Mouse (Mus musculus) liver, embryonic 14.5 days (tissue): ENCODE results near the gene Mmrn2. TPM values are rescaled to one million over a fixed set of nuclear protein-coding genes. Genes with fewer than 3 reads are reported as not detected.

ENCODE experiments used
- ATAC-seq: fragments of 200-750 bp; cut with Nextera tagmentation; 2 replicates; pipeline ENCODE4 v1.8.0; 2017; ENCODE audit warnings: moderate number of reproducible peaks, mild to moderate bottlenecking, moderate library complexity; ENCODE audit not compliant: insufficient read depth
- DNase-seq, 3 experiments: peaks; one replicate each; pipeline ENCODE4 v3.0.0-alpha.2; 2012 to 2013; ENCODE audit warnings: low read depth in 3 of 3, low spot score in 3 of 3
- H3K27ac ChIP-seq: fragments of 300-500 bp; sonication (generic); 2 replicates; pipeline ENCODE4 v1.5.1; 2014; ENCODE audit warnings: moderate library complexity, mild to moderate bottlenecking, control low read depth, inconsistent platforms
- H3K27me3 ChIP-seq: fragments of 300-500 bp; sonication (generic); 2 replicates; pipeline ENCODE4 v1.6.1; 2014; ENCODE audit warnings: mild to moderate bottlenecking, low read length, moderate library complexity; ENCODE audit not compliant: control insufficient read depth, insufficient read depth
- H3K36me3 ChIP-seq: fragments of 300-500 bp; sonication (generic); replicated peaks from 2 replicates; pipeline ENCODE4 v1.6.1; 2014; ENCODE audit warnings: low read depth; ENCODE audit not compliant: control insufficient read depth, insufficient read depth
- H3K4me1 ChIP-seq, 2 experiments: fragments of 200-500 bp in 1 of 2; fragments of 300-500 bp in 1 of 2; sonication (generic) in 1 of 2; replicated peaks; 2 replicates each; pipeline ENCODE4 v1.6.1; 2012 to 2014; ENCODE audit warnings: antibody characterized with exemption in 1 of 2, inconsistent platforms in 1 of 2, low read length in 1 of 2; ENCODE audit not compliant: control insufficient read depth in 2 of 2, insufficient read depth in 2 of 2
- H3K4me2 ChIP-seq: fragments of 300-500 bp; sonication (generic); 2 replicates; pipeline ENCODE4 v1.6.1; 2014; ENCODE audit warnings: low read depth, mild to moderate bottlenecking, control low read depth, moderate library complexity
- H3K4me3 ChIP-seq, 2 experiments: fragments of 200-500 bp in 1 of 2; fragments of 300-500 bp in 1 of 2; sonication (generic) in 1 of 2; 2 replicates each; pipeline ENCODE4 v1.5.1; 2012 to 2014; ENCODE audit warnings: low read depth in 2 of 2, low read length in 2 of 2, mild to moderate bottlenecking in 2 of 2, control low read depth in 1 of 2, inconsistent platforms in 1 of 2, moderate library complexity in 1 of 2; ENCODE audit not compliant: insufficient read depth in 1 of 2
- H3K9ac ChIP-seq: fragments of 300-500 bp; sonication (generic); replicated peaks from 2 replicates; pipeline ENCODE4 v1.6.1; 2014; ENCODE audit warnings: mild to moderate bottlenecking, control low read depth, moderate library complexity
- H3K9me3 ChIP-seq: fragments of 300-500 bp; sonication (generic); 2 replicates; pipeline ENCODE4 v1.6.1; 2016; ENCODE audit warnings: low read length, mixed read lengths; ENCODE audit not compliant: control insufficient read depth
- CTCF ChIP-seq: IDR thresholded peaks from 2 replicates; pipeline ENCODE4 v1.5.1; 2016; ENCODE audit warnings: antibody characterized with exemption, low read depth, control low read depth
- EP300 ChIP-seq: IDR thresholded peaks from 2 replicates; pipeline ENCODE4 v1.6.1; 2016; ENCODE audit warnings: antibody characterized with exemption, low read depth
- WGBS: fragments of 180-500 bp; shearing (Covaris S2); extraction: QIAGEN DNeasy Blood & Tissue Kit; methylation state at CpG from one replicate; pipeline ENCODE4 v1.1.7; 2014; ENCODE audit not compliant: insufficient replicate concordance; 5-methylcytosine and 5-hydroxymethylcytosine counted together
- polyA plus RNA-seq, 2 experiments: library from polyadenylated mRNA; depleted of rRNA in 1 of 2; stranded (reverse) in 1 of 2; unstranded in 1 of 2; fragments of >200 nt; fragmentation: Nextera tagmentation in 1 of 2; extraction: Ambion mirVana in 1 of 2; gene quantifications; 2 replicates each; pipeline versions ENCODE4 v1.2.1 to v1.2.3; 2012 to 2014

The Mmrn2 gene
- polyA plus RNA-seq, 2 experiments: 1.0 to 1.3 TPM

DNA sequence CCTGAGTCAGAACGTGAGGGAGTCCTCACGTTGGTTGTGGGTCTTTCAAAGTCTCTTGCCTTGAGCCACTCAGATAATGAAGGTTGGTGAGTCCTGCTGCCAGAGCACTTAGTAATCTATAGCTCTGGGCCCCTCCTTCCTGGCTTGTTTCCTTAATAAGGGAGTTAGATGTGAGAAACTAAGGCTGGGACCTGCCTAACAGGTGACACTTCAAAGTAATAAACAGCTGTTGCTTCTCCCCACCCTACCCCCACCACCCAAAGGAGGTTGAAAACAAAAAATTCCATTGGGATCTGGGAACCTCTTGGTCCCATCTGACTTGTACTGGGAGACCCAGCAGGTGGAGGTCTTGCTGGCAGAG lies 10.1 kb upstream of the Mmrn2 start:
- WGBS: 71% methylated on average over 2 of the region's 2 CpGs
- no peak overlapping the region for H3K4me2 ChIP-seq
- TF ChIP-seq CTCF (no peak), EP300 (no peak)
- H3K36me3 ChIP-seq: no peaks in the 10 kb centered on the region
- no peak overlapping the region for H3K4me3 ChIP-seq
- H3K27ac ChIP-seq: no peak overlapping the region
- H3K27me3 ChIP-seq: no peaks in the 10 kb centered on the region
- H3K9me3 ChIP-seq: no peaks in the 10 kb centered on the region
- ATAC-seq (no peak), DNase-seq (no peak)
- H3K9ac ChIP-seq: no peak overlapping the region
- H3K4me1 ChIP-seq: 0 out of 4 replicates have a peak, but pooled peaks cover 0 to 3% of the 10 kb centered on the region in 2 experiments

DNA sequence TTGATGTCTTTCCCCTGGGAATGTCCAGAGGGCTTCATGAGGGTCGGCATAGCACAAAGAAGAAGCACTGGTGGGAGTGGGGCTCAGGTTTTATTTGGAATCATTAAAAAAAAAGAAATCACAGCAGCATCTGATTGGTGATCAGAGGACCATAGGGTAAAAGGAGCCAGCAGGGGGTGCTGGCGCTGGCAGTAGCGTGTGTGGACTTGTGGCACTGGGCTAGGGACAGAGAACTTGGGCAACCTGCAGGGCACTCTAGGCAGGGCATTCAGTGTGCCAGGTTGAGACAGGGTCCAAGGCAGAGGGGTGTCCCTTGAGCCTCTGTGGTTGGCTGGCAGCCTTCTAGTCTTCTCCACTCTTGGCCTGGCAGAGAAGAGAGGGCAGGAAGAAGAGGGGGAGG lies 5.1 kb upstream of the Mmrn2 start:
- TF ChIP-seq EP300: no peak
- TF ChIP-seq CTCF: peak; percentile 26
- no peaks in the 10 kb centered on the region for H3K4me1 ChIP-seq
- H3K4me2 ChIP-seq: no peak overlapping the region
- H3K27me3 ChIP-seq: no peaks in the 10 kb centered on the region
- no peaks in the 10 kb centered on the region for H3K9me3 ChIP-seq
- no peak overlapping the region for H3K4me3 ChIP-seq
- ATAC-seq (no peak), DNase-seq (no peak)
- no peak overlapping the region for H3K27ac ChIP-seq
- no peaks in the 10 kb centered on the region for H3K36me3 ChIP-seq
- 40% methylated on average over 3 of the region's 3 CpGs for WGBS
- no peak overlapping the region for H3K9ac ChIP-seq

GRCm38 (mm10) chr14:34370921-34371320 lies 4.3 kb upstream of the Mmrn2 start:
- no peak overlapping the region for H3K4me2 ChIP-seq
- H3K9me3 ChIP-seq: no peaks in the 10 kb centered on the region
- H3K4me3 ChIP-seq: no peak overlapping the region
- H3K9ac ChIP-seq: no peak overlapping the region
- no peak for ATAC-seq
- DNase-seq: no peak
- no peaks in the 10 kb centered on the region for H3K4me1 ChIP-seq
- no peak overlapping the region for H3K27ac ChIP-seq
- H3K36me3 ChIP-seq: no peaks in the 10 kb centered on the region
- no peak for TF ChIP-seq CTCF
- H3K27me3 ChIP-seq: no peaks in the 10 kb centered on the region
- WGBS: 51% methylated on average over 3 of the region's 3 CpGs

DNA sequence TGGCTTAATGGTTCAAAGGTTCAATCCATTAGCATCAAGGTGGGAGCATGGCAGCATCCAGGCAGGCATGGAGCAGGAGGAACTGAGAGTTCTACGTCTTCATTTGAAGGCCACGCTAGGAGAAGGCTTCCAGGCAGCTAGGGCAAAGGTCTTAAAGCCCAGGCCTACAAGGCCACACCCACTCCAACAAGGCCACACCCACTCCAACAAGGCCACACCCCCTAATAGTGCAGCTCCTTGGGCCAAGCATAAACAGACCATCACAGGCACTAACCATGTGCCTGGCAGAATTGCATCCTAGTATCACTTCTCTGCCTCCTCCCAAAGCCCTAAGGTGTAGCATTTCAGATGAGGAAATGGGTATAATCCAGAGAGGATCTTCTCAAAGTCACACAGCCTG lies 3.5 kb upstream of the Mmrn2 start:
- no peaks in the 10 kb centered on the region for H3K9me3 ChIP-seq
- H3K36me3 ChIP-seq: no peaks in the 10 kb centered on the region
- WGBS: 60% methylated on average over 2 of the region's 2 CpGs
- no peaks in the 10 kb centered on the region for H3K4me1 ChIP-seq
- TF ChIP-seq CTCF (no peak), EP300 (no peak)
- H3K4me2 ChIP-seq: no peak overlapping the region
- no peak overlapping the region for H3K4me3 ChIP-seq
- ATAC-seq: no peak
- H3K9ac ChIP-seq: no peak overlapping the region
- no peaks in the 10 kb centered on the region for H3K27me3 ChIP-seq
- DNase-seq: no peak
- no peak overlapping the region for H3K27ac ChIP-seq

GRCm38 (mm10) chr14:34372646-34373045 lies 2.6 kb upstream of the Mmrn2 start:
- TF ChIP-seq EP300 (no peak), CTCF (peak; percentile 61)
- Histone ChIP-seq H3K27ac (no peak overlapping the region), H3K9ac (no peak overlapping the region), H3K36me3 (no peaks in the 10 kb centered on the region), H3K4me1 (no peaks in the 10 kb centered on the region), H3K27me3 (no peaks in the 10 kb centered on the region), H3K4me2 (no peak overlapping the region), H3K9me3 (no peaks in the 10 kb centered on the region), H3K4me3 (no peak overlapping the region)
- no peak for ATAC-seq
- 67% methylated on average over 6 of the region's 6 CpGs for WGBS
- DNase-seq: no peak

- no peaks in the 10 kb centered on the region for H3K36me3 ChIP-seq
- H3K4me2 ChIP-seq: no peak overlapping the region
- no peak for DNase-seq
- no peak overlapping the region for H3K9ac ChIP-seq
- H3K4me3 ChIP-seq: no peak overlapping the region
- no peak for ATAC-seq
- no peak for TF ChIP-seq CTCF
- TF ChIP-seq EP300: no peak
- H3K9me3 ChIP-seq: no peaks in the 10 kb centered on the region
- H3K27ac ChIP-seq: no peak overlapping the region
- H3K4me1 ChIP-seq: no peaks in the 10 kb centered on the region
- H3K27me3 ChIP-seq: no peaks in the 10 kb centered on the region
- 50% methylated on average over 6 of the region's 6 CpGs for WGBS
Observed at GRCm38 (mm10) chr14:34373581-34373980, 1.7 kb upstream of the Mmrn2 start.
